Mouse (Mus musculus): ENCODE measurements around the gene Nudt22.

DNA sequence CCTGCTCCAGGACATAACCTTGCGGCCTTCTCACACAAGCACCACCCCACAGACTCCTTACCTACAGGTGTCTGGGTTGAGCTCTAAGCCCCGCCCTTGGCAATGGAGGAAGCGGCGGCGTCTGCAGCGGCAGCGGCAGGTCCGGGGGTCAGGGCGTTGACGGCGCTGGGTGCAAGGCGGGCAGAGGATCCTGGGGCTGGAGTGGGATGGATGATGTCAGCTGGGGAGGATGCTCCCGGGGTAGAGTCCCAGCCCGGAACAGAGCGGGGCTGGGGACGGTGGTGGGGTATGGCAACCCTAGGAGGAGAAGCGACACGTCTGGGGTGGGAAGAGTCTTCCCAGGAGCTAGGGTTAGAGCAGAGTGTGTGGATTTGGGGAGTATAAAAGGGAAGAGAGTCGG, 10.6 kb downstream of the Nudt22 start:
- TF ChIP-seq CTCF (IDR thresholded peaks at IDR 0.05; ENCODE audit: low read depth, low read length): no peak
- no peak for TF ChIP-seq POLR2A (IDR thresholded peaks at IDR 0.05; ENCODE audit: borderline replicate concordance, low read depth, low read length)
